Mouse (Mus musculus) heart, adult 2 months (tissue): Measurements from ENCODE around the gene Orc5. TPM values are rescaled to one million over a fixed set of nuclear protein-coding genes. Genes with fewer than 3 reads are reported as not detected.
A peak's percentile ranks its signal among the peaks of the same experiment; 100 is the strongest.
"Not testable (repeated sequence)": the region's sequence is repeated elsewhere in the genome, so short reads cannot be mapped to it uniquely, and the experiment has no call there.

Source experiments
- DNase-seq, 2 experiments: peaks; one replicate each; pipeline ENCODE4 v3.0.0; 2021
- H3K27ac ChIP-seq: fragments of 200-600 bp; 2 replicates; pipeline ENCODE4 v1.8.1; 2022
- H3K27me3 ChIP-seq: fragments of 200-500 bp; 2 replicates; pipeline ENCODE4 v1.6.1; 2012; ENCODE audit warnings: mild to moderate bottlenecking, low read length, inconsistent platforms, mixed read lengths; ENCODE audit not compliant: control insufficient read depth, insufficient read depth
- H3K36me3 ChIP-seq: fragments of 200-500 bp; 2 replicates; pipeline ENCODE4 v1.6.1; 2012; ENCODE audit warnings: low read length, inconsistent platforms; ENCODE audit not compliant: control insufficient read depth, insufficient read depth
- H3K4me1 ChIP-seq: fragments of 200-500 bp; 2 replicates; pipeline ENCODE4 v1.6.1; 2011; ENCODE audit warnings: low read length; ENCODE audit not compliant: control insufficient read depth, insufficient read depth
- H3K4me3 ChIP-seq: fragments of 200-600 bp; 2 replicates; pipeline ENCODE4 v1.8.1; 2022
- H3K79me2 ChIP-seq: fragments of 200-500 bp; replicated peaks from 2 replicates; pipeline ENCODE4 v1.6.1; 2012; ENCODE audit warnings: mild to moderate bottlenecking, inconsistent platforms, low read length, moderate library complexity, mixed read lengths; ENCODE audit not compliant: control insufficient read depth, insufficient read depth
- H3K9ac ChIP-seq: fragments of 200-500 bp; 2 replicates; pipeline ENCODE4 v1.6.1; 2012; ENCODE audit warnings: low read depth, mild to moderate bottlenecking, control low read depth, inconsistent platforms, low read length, mixed read lengths
- CTCF ChIP-seq: fragments of 200-600 bp; IDR thresholded peaks from 2 replicates; pipeline ENCODE4 v1.8.1; 2022; ENCODE audit warnings: antibody characterized with exemption, mild to moderate bottlenecking, moderate library complexity
- EP300 ChIP-seq: fragments of 200-500 bp; IDR thresholded peaks from 2 replicates; pipeline ENCODE4 v1.6.1; 2011; ENCODE audit warnings: low read depth, low read length, control low read depth; ENCODE audit not compliant: insufficient read depth
- POLR2A ChIP-seq: fragments of 200-500 bp; IDR thresholded peaks from 2 replicates; pipeline ENCODE4 v1.6.1; 2011; ENCODE audit warnings: mild to moderate bottlenecking, low read depth, low read length, control low read depth; ENCODE audit not compliant: insufficient read depth
- WGBS: fragments of 180-500 bp; shearing (Covaris S2); methylation state at CpG from one replicate; pipeline ENCODE4 v1.1.7; 2018; 5-methylcytosine and 5-hydroxymethylcytosine counted together
- intact Hi-C: fragments of 180-260 bp; cut with DNase I; formaldehyde crosslinking; loops from one replicate; pipeline ENCODE4 v1.15.1; 2025
- polyA plus RNA-seq: library from polyadenylated mRNA; depleted of rRNA; stranded (reverse); fragments of >200 nt; gene quantifications from 2 replicates; pipeline ENCODE4 v1.2.3, GENCODE M21; 2012
- total RNA-seq, 2 experiments: library from RNA; stranded (reverse); gene quantifications; 2 replicates each; pipeline ENCODE4 v1.2.3; 2021

Gene Orc5
- total and polyA plus RNA-seq, 3 experiments, result 4.0 to 7.7 (median 7.7) TPM

DNA sequence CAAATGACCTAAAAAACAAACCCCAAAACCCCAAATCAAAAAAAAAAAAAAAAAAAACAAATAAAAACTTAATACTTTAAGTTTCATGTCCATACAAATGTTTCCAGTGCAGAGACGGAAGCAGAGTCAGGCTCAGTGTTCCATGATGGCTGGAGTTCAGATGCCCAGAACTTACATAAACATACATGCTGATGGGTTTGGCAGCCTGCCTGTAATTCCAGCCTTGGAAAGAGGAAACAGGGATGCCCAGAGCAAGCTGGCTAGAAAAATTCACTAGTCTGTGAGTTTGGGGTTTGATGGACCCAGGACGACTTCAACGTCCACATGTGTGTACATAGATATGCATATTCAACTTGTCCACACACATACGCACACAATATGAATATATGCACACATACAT, 27.6 kb downstream of the Orc5 start:
- no peak for DNase-seq
- intact Hi-C loops, result no loop called here
- 74% methylated on average over 4 of the region's 4 CpGs for WGBS
- no peak for TF ChIP-seq CTCF
- TF ChIP-seq EP300, result no peak
- TF ChIP-seq POLR2A, result no peak
- Histone ChIP-seq H3K27me3 (no peaks in the 10 kb centered on the region), H3K4me1 (no peaks in the 10 kb centered on the region), H3K36me3 (no peaks in the 10 kb centered on the region; the same call in 1 of the 2 replicates), H3K79me2 (no peaks in the 10 kb centered on the region), H3K9ac (no peak overlapping the region), H3K27ac (no peak overlapping the region), H3K4me3 (no peak overlapping the region)

DNA sequence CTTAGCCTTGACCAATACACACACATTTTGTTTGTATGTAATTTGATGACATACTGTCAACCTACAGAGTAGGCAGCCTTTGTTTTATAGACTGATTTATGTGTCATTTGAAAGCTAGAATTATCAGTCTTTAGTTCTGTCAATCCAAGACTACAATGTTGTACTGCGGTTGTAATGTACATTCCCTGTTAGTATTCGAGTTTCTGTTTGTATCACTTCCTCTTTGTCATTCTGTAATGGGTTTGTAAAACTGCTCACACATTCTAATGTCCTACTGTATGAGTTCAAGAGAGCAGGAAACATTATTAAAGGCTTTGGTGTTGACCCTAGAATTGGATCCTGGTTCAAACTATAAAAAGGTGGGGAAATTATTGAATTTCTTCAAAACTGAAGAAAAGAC, 30.5 kb downstream of the Orc5 start:
- no peaks in the 10 kb centered on the region for H3K36me3 ChIP-seq
- 88% methylated on average over 2 of the region's 2 CpGs for WGBS

DNA sequence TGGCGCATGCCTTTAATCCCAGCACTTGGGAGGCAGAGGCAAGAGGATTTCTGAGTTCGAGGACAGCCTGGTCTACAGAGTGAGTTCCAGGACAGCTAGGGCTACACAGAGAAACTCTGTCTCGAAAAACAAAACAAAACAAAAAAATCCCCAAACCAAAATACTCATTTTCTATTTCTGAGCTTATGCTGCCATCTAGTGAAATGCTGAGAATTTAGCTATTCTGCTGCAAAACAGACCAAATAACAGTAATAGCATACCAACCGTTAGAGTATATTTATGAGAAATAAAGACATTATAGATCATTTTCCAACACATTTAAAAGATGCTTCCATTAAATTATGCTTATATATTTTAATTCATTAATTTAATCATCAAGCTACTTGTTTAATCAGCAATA, 34.5 kb downstream of the Orc5 start:
- not testable (repeated sequence) for H3K4me3 ChIP-seq, DNase-seq, H3K27ac ChIP-seq, H3K9ac ChIP-seq, H3K79me2 ChIP-seq, H3K27me3 ChIP-seq, H3K36me3 ChIP-seq, H3K4me1 ChIP-seq
- intact Hi-C loops, result loop anchor here (5.0 kb wide), 1 partner anchor 583 kb away; no protein-coding TSS in a partner anchor
- 78% methylated on average over 4 of the region's 4 CpGs for WGBS
- TF ChIP-seq CTCF, result peak; percentile 55

More for the DNA sequence above, 30.5 kb downstream of the Orc5 start:
- Histone ChIP-seq H3K27ac (no peak overlapping the region), H3K4me1 (no peaks in the 10 kb centered on the region), H3K9ac (no peak overlapping the region), H3K4me3 (no peak overlapping the region), H3K79me2 (no peaks in the 10 kb centered on the region), H3K27me3 (no peaks in the 10 kb centered on the region)
- TF ChIP-seq POLR2A, result no peak
- no peak for TF ChIP-seq CTCF
- no peak for TF ChIP-seq EP300
- intact Hi-C loops, result loop anchor here (5.0 kb wide), 1 partner anchor 587 kb away; no protein-coding TSS in a partner anchor
- DNase-seq, result no peak

DNA sequence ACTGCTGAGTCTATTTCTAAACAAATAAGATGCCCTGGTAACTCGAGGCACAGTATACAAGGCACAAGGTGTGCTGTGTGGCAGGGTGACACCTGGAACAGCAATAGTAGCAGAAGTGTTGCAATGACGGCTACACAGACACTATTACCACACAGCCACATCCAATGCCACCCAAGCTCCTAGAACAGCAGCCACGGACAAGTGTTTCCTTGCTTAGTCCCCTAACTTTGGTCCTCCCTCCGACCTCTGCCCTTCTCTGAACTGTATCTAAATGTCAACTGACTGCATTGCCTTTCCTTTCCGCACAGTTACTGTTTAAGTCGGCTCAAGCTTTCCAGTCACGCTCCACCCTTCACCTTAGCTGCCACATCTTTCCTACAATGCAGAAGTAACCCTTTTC, 36.0 kb downstream of the Orc5 start:
- H3K9ac ChIP-seq, DNase-seq, H3K27me3 ChIP-seq, intact Hi-C loops, H3K36me3 ChIP-seq, H3K4me3 ChIP-seq, H3K79me2 ChIP-seq, H3K27ac ChIP-seq, H3K4me1 ChIP-seq: not testable (repeated sequence)
- no CpG with 5 or more reads among the region's 7 CpGs for WGBS

- H3K27me3 ChIP-seq, H3K4me1 ChIP-seq, H3K36me3 ChIP-seq, H3K9ac ChIP-seq, intact Hi-C loops, DNase-seq, H3K4me3 ChIP-seq, H3K27ac ChIP-seq, H3K79me2 ChIP-seq: not testable (repeated sequence)
- WGBS, result no CpG with 5 or more reads among the region's 5 CpGs
Measured at GRCm38 (mm10) chr5:22512579-22512978, 37.6 kb downstream of the Orc5 start.

DNA sequence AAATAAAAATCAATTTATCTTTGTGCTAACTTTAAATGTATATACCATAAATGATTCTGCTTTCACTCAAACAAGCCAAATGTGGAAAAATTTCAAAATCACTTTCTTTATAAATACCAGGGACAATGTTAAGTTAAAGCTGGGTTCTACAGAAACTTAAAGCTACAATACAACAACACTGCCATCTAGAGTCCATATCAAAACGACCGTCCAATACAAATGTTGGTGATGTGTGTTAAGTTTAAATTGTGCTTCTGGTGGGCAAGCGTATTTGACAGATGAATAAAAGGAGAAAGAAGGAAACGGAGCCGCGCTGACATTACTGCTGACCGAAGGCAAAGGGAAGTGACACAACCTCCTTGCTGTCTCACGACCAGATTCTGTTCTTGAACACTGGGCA, 38.4 kb downstream of the Orc5 start:
- Histone ChIP-seq H3K79me2 (no peaks in the 10 kb centered on the region), H3K27me3 (no peaks in the 10 kb centered on the region), H3K4me1 (no peaks in the 10 kb centered on the region; the same call in 1 of the 2 replicates), H3K36me3 (no peaks in the 10 kb centered on the region), H3K9ac (no peak overlapping the region), H3K4me3 (no peak overlapping the region), H3K27ac (no peak overlapping the region)
- TF ChIP-seq EP300 (no peak), CTCF (peak; percentile 73), POLR2A (no peak)
- no peak for DNase-seq
- 43% methylated on average over 8 of the region's 8 CpGs for WGBS
- intact Hi-C loops, result no loop called here

DNA sequence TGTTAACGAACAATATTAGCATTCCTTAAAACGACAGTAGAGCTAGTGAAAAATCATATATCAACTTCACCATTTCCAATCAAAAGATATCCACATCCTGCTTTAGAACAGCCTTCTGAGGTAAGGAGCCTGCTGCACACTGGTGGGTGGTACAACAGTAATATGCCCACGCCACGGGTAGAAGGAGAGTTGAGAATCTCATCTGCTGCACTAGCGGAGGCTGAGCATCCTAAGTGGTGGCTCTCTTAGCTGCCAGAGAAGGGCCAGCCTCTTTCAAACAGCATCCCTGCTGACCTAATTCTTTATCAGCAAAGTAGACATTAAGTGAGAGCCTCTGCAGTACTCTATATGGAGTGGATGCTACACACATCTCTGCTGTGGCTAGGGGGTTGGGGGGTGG, 41.7 kb downstream of the Orc5 start:
- no peak overlapping the region for H3K9ac ChIP-seq
- no peaks in the 10 kb centered on the region for H3K27me3 ChIP-seq
- no peak overlapping the region for H3K27ac ChIP-seq
- no peak overlapping the region for H3K4me3 ChIP-seq
- WGBS, result 85% methylated on average over 5 of the region's 5 CpGs
- no peaks in the 10 kb centered on the region for H3K79me2 ChIP-seq
- intact Hi-C loops, result no loop called here
- TF ChIP-seq CTCF, result no peak
- no peak for TF ChIP-seq POLR2A
- no peak for TF ChIP-seq EP300
- no peaks in the 10 kb centered on the region; the same call in 1 of the 2 replicates for H3K4me1 ChIP-seq
- DNase-seq, result no peak
- H3K36me3 ChIP-seq, result no peaks in the 10 kb centered on the region
